Mouse (Mus musculus) kidney, postnatal 0 days (tissue): ENCODE data around the gene Fgfr2. TPM values are rescaled to one million over a fixed set of nuclear protein-coding genes. Genes with fewer than 3 reads are reported as not detected.
"Not testable (repeated sequence)": the region's sequence is repeated elsewhere in the genome, so short reads cannot be mapped to it uniquely, and the experiment has no call there.

Source experiments
- ATAC-seq: fragments of 200-750 bp; cut with Nextera tagmentation; replicated peaks from 2 replicates; pipeline ENCODE4 v1.8.0; 2017; ENCODE audit warnings: low read depth, moderate number of reproducible peaks, moderate TSS enrichment, moderate library complexity; ENCODE audit not compliant: low FRiP score
- DNase-seq: peaks from one replicate; pipeline ENCODE4 v3.0.0-alpha.2; 2016; ENCODE audit warnings: low spot score
- H3K27ac ChIP-seq: fragments of 300-500 bp; sonication (generic); 2 replicates; pipeline ENCODE4 v1.5.1; 2014; ENCODE audit warnings: mild to moderate bottlenecking
- H3K27me3 ChIP-seq: fragments of 300-500 bp; sonication (generic); 2 replicates; pipeline ENCODE4 v1.6.1; 2014; ENCODE audit warnings: low read length, mixed read lengths; ENCODE audit not compliant: insufficient read depth
- H3K36me3 ChIP-seq: fragments of 300-500 bp; sonication (generic); 2 replicates; pipeline ENCODE4 v1.6.1; 2014; ENCODE audit warnings: low read length, mixed read lengths; ENCODE audit not compliant: insufficient read depth
- H3K4me1 ChIP-seq: fragments of 300-500 bp; sonication (generic); replicated peaks from 2 replicates; pipeline ENCODE4 v1.6.1; 2014; ENCODE audit warnings: antibody characterized with exemption, low read length, mixed read lengths; ENCODE audit not compliant: insufficient read depth
- H3K4me2 ChIP-seq: fragments of 300-500 bp; sonication (generic); 2 replicates; pipeline ENCODE4 v1.6.1; 2014; ENCODE audit warnings: mild to moderate bottlenecking, low read length, moderate library complexity, mixed read lengths
- H3K4me3 ChIP-seq: fragments of 300-500 bp; sonication (generic); replicated peaks from 2 replicates; pipeline ENCODE4 v1.5.1; 2014; ENCODE audit warnings: low read depth, low read length
- H3K9ac ChIP-seq: fragments of 300-500 bp; sonication (generic); 2 replicates; pipeline ENCODE4 v1.6.1; 2014; ENCODE audit warnings: low read depth, low read length
- H3K9me3 ChIP-seq: fragments of 300-500 bp; sonication (generic); replicated peaks from 2 replicates; pipeline ENCODE4 v1.6.1; 2016; ENCODE audit warnings: low read length, inconsistent platforms, mixed read lengths
- CTCF ChIP-seq: IDR thresholded peaks from 2 replicates; pipeline ENCODE4 v1.5.1; 2016; ENCODE audit warnings: antibody characterized with exemption, low read depth, mild to moderate bottlenecking, moderate library complexity
- WGBS: fragments of 180-500 bp; shearing (Covaris S2); extraction: QIAGEN DNeasy Blood & Tissue Kit; methylation state at CpG from one replicate; pipeline ENCODE4 v1.1.7; 2014; 5-methylcytosine and 5-hydroxymethylcytosine counted together
- polyA plus RNA-seq: library from polyadenylated mRNA; unstranded; fragments of >200 nt; fragmentation: Nextera tagmentation; extraction: Ambion mirVana; gene quantifications from 2 replicates; pipeline ENCODE4 v1.2.1, GENCODE M21; 2015

Gene Fgfr2
- polyA plus RNA-seq, 1 experiment from 2014 or later, result 79.8 TPM

GRCm38 (mm10) chr7:133101070-133101469 is 22.1 kb downstream of the Fgfr2 start:
- H3K4me1 ChIP-seq, result peaks cover 35% of the 10 kb centered on the region
- ATAC-seq, result no peak
- no peak overlapping the region for H3K27ac ChIP-seq
- no peak overlapping the region for H3K9ac ChIP-seq
- no peak for TF ChIP-seq CTCF
- 85% methylated on average over 6 of the region's 6 CpGs for WGBS
- H3K4me3 ChIP-seq, result no peak overlapping the region
- H3K9me3 ChIP-seq, result no peaks in the 10 kb centered on the region
- H3K27me3 ChIP-seq, result no peaks in the 10 kb centered on the region
- H3K36me3 ChIP-seq, result no peaks in the 10 kb centered on the region
- DNase-seq, result no peak
- H3K4me2 ChIP-seq, result no peak overlapping the region

- no peak for ATAC-seq
- 63% methylated on average over 6 of the region's 6 CpGs for WGBS
- DNase-seq, result no peak
- H3K9me3 ChIP-seq, result no peaks in the 10 kb centered on the region
- no peak overlapping the region for H3K4me3 ChIP-seq
- H3K4me2 ChIP-seq, result no peak overlapping the region
- no peaks in the 10 kb centered on the region for H3K36me3 ChIP-seq
- H3K27me3 ChIP-seq, result no peaks in the 10 kb centered on the region
- peak overlapping the region; percentile 68; the same call in 1 of the 2 replicates for H3K27ac ChIP-seq
- TF ChIP-seq CTCF, result no peak
- no peak overlapping the region for H3K9ac ChIP-seq
- peaks cover 35% of the 10 kb centered on the region for H3K4me1 ChIP-seq
Measured at GRCm38 (mm10) chr7:133100178-133100577, 23.0 kb downstream of the Fgfr2 start.

GRCm38 (mm10) chr7:133099266-133099665 is 23.9 kb downstream of the Fgfr2 start:
- ATAC-seq, result no peak
- peaks cover 35% of the 10 kb centered on the region for H3K4me1 ChIP-seq
- H3K36me3 ChIP-seq, result no peaks in the 10 kb centered on the region
- WGBS, result 12% methylated on average over 4 of the region's 4 CpGs
- peak; percentile 71 for DNase-seq
- no peaks in the 10 kb centered on the region for H3K27me3 ChIP-seq
- H3K4me3 ChIP-seq, result no peak overlapping the region
- TF ChIP-seq CTCF, result no peak
- H3K9ac ChIP-seq, result no peak overlapping the region
- H3K9me3 ChIP-seq, result no peaks in the 10 kb centered on the region
- no peak overlapping the region for H3K4me2 ChIP-seq
- peak overlapping the region; percentile 68 for H3K27ac ChIP-seq

GRCm38 (mm10) chr7:133098118-133098793 is 24.9 kb downstream of the Fgfr2 start:
- no peak overlapping the region for H3K9ac ChIP-seq
- H3K4me3 ChIP-seq, result no peak overlapping the region
- no peak for TF ChIP-seq CTCF
- peak overlapping the region; percentile 68; the same call in 1 of the 2 replicates for H3K27ac ChIP-seq
- H3K4me1 ChIP-seq, result peaks cover 35% of the 10 kb centered on the region
- no peaks in the 10 kb centered on the region for H3K9me3 ChIP-seq
- no peak overlapping the region for H3K4me2 ChIP-seq
- no peaks in the 10 kb centered on the region for H3K36me3 ChIP-seq
- ATAC-seq, result no peak
- WGBS, result 71% methylated on average over 12 of the region's 12 CpGs
- H3K27me3 ChIP-seq, result no peaks in the 10 kb centered on the region
- no peak for DNase-seq

- not testable (repeated sequence) for H3K27ac ChIP-seq, ATAC-seq, H3K4me2 ChIP-seq, H3K9me3 ChIP-seq, DNase-seq, H3K27me3 ChIP-seq, H3K9ac ChIP-seq, H3K4me3 ChIP-seq, H3K36me3 ChIP-seq
- 93% methylated on average over 7 of the region's 7 CpGs for WGBS
- H3K4me1 ChIP-seq, result peaks cover 32% of the 10 kb centered on the region
Measured at GRCm38 (mm10) chr7:133095610-133096009, 27.5 kb downstream of the Fgfr2 start.

GRCm38 (mm10) chr7:133094711-133095495 is 28.2 kb downstream of the Fgfr2 start:
- Histone ChIP-seq H3K27ac (no peak overlapping the region), H3K4me3 (no peak overlapping the region), H3K27me3 (no peaks in the 10 kb centered on the region), H3K9ac (no peak overlapping the region), H3K4me1 (peaks cover 32% of the 10 kb centered on the region), H3K4me2 (no peak overlapping the region), H3K36me3 (no peaks in the 10 kb centered on the region), H3K9me3 (no peaks in the 10 kb centered on the region)
- no peak for DNase-seq
- WGBS, result 74% methylated on average over 9 of the region's 9 CpGs
- no peak for ATAC-seq
- no peak for TF ChIP-seq CTCF
